Comparison of ENCODE assay signal across 10 mouse cellular contexts in genomic region chr1:62780068-62780761, GRCm38 (mm10).
A peak's percentile ranks its signal among the peaks of the same experiment; 100 is the strongest.
DNase-seq lines count a peak whose midpoint lies in the region; ATAC-seq lines count a peak whose summit lies in the region.
"Had no signal": no experiment of that assay in that cellular context is flagged by ENCODE, and none has a peak within 500 bp of the region (broad histone marks: within the 10 kb centered on the region; RNA-seq: fewer than 3 reads in every experiment).

No protein-coding gene starts in this region.

- 31% methylated on average over 15 of the region's 15 CpGs for WGBS in midbrain, embryonic 12.5 days
- WGBS in midbrain, embryonic 11.5 days: 44% methylated on average over 15 of the region's 15 CpGs
- WGBS in forebrain, embryonic 12.5 days: 45% methylated on average over 15 of the region's 15 CpGs
- 18% methylated on average over 15 of the region's 15 CpGs for WGBS in limb, embryonic 12.5 days
- 38% methylated on average over 15 of the region's 15 CpGs for WGBS in stomach, embryonic 16.5 days

- H3K4me3 ChIP-seq in midbrain, embryonic 12.5 days: no peak overlapping the region
- no peak overlapping the region for H3K4me3 ChIP-seq in midbrain, embryonic 11.5 days (ENCODE audit: low read depth, low read length)
- H3K4me3 ChIP-seq in forebrain, embryonic 12.5 days (replicated peaks): no peak overlapping the region
- H3K4me3 ChIP-seq in limb, embryonic 12.5 days (replicated peaks): no peak overlapping the region
- no peak overlapping the region for H3K4me3 ChIP-seq in stomach, embryonic 16.5 days (replicated peaks; ENCODE audit: low read length)
- H3K4me3 ChIP-seq: intestine, embryonic 15.5 days had no signal

- no peaks in the 10 kb centered on the region for H3K36me3 ChIP-seq in midbrain, embryonic 12.5 days
- no peaks in the 10 kb centered on the region; the same call in 1 of the 2 replicates for H3K36me3 ChIP-seq in midbrain, embryonic 11.5 days (ENCODE audit: control insufficient read depth, insufficient read depth, low read length)
- peaks cover 3% of the 10 kb centered on the region; the same call in 1 of the 2 replicates for H3K36me3 ChIP-seq in forebrain, embryonic 12.5 days (replicated peaks)
- peaks cover 88% of the 10 kb centered on the region for H3K36me3 ChIP-seq in limb, embryonic 12.5 days
- no peaks in the 10 kb centered on the region for H3K36me3 ChIP-seq in stomach, embryonic 16.5 days (ENCODE audit: control insufficient read depth, insufficient read depth, low read length)

- peaks cover 30% of the 10 kb centered on the region; the same call in 1 of the 2 replicates for H3K4me1 ChIP-seq in midbrain, embryonic 12.5 days
- H3K4me1 ChIP-seq in midbrain, embryonic 11.5 days (ENCODE audit: control insufficient read depth, insufficient read depth, low read length): peaks cover 5% of the 10 kb centered on the region; the same call in 1 of the 2 replicates
- peaks cover 37% of the 10 kb centered on the region for H3K4me1 ChIP-seq in forebrain, embryonic 12.5 days
- H3K4me1 ChIP-seq in limb, embryonic 12.5 days (replicated peaks): peaks cover 20% of the 10 kb centered on the region; the same call in 1 of the 2 replicates
- 0 out of 2 replicates have a peak, but pooled peaks cover 3% of the 10 kb centered on the region for H3K4me1 ChIP-seq in stomach, embryonic 16.5 days (ENCODE audit: control insufficient read depth, insufficient read depth, low read length)

- no peak for DNase-seq in midbrain, embryonic 11.5 days (ENCODE audit: low spot score, missing footprints)
- no peak for DNase-seq in layer of hippocampus, adult 9-10 months (ENCODE audit: low spot score)
- DNase-seq: liver; thymus, postnatal 14 days had no signal

- peak overlapping the region; percentile 46; the same call in 1 of the 2 replicates for H3K27ac ChIP-seq in midbrain, embryonic 12.5 days (replicated peaks)
- H3K27ac ChIP-seq in midbrain, embryonic 11.5 days (ENCODE audit: low read depth, low read length): no peak overlapping the region
- peak overlapping the region; percentile 43; the same call in 1 of the 2 replicates for H3K27ac ChIP-seq in forebrain, embryonic 12.5 days
- H3K27ac ChIP-seq in limb, embryonic 12.5 days: peak overlapping the region; percentile 30; the same call in 1 of the 2 replicates
- no peak overlapping the region for H3K27ac ChIP-seq in stomach, embryonic 16.5 days (ENCODE audit: low read length)
- H3K27ac ChIP-seq: intestine, embryonic 15.5 days had no signal

- H3K27me3 ChIP-seq in midbrain, embryonic 12.5 days: peaks cover 45% of the 10 kb centered on the region
- no peaks in the 10 kb centered on the region for H3K27me3 ChIP-seq in midbrain, embryonic 11.5 days (ENCODE audit: control insufficient read depth, insufficient read depth, low read length)
- peaks cover 16% of the 10 kb centered on the region; the same call in 1 of the 2 replicates for H3K27me3 ChIP-seq in forebrain, embryonic 12.5 days
- 0 out of 2 replicates have a peak, but pooled peaks cover 5% of the 10 kb centered on the region for H3K27me3 ChIP-seq in limb, embryonic 12.5 days
- H3K27me3 ChIP-seq in stomach, embryonic 16.5 days (ENCODE audit: control insufficient read depth, insufficient read depth, low read length): no peaks in the 10 kb centered on the region; the same call in 1 of the 2 replicates
- H3K27me3 ChIP-seq: intestine, embryonic 15.5 days had no signal

- H3K9me3 ChIP-seq in midbrain, embryonic 12.5 days: no peaks in the 10 kb centered on the region
- H3K9me3 ChIP-seq in midbrain, embryonic 11.5 days (ENCODE audit: control insufficient read depth, low read length): no peaks in the 10 kb centered on the region
- H3K9me3 ChIP-seq in forebrain, embryonic 12.5 days: no peaks in the 10 kb centered on the region
- no peaks in the 10 kb centered on the region for H3K9me3 ChIP-seq in limb, embryonic 12.5 days
- no peaks in the 10 kb centered on the region for H3K9me3 ChIP-seq in stomach, embryonic 16.5 days (replicated peaks; ENCODE audit: control insufficient read depth, low read length)
- H3K9me3 ChIP-seq: intestine, embryonic 15.5 days had no signal

- peak; percentile 51 for ATAC-seq in midbrain, embryonic 12.5 days (ENCODE audit: low FRiP score, low read depth)
- no peak for ATAC-seq in midbrain, embryonic 11.5 days (ENCODE audit: low FRiP score)
- ATAC-seq in forebrain, embryonic 12.5 days (ENCODE audit: low FRiP score): no peak
- ATAC-seq in limb, embryonic 12.5 days (ENCODE audit: insufficient number of reproducible peaks, insufficient read depth, low FRiP score, low TSS enrichment, low read depth): no peak
- no peak for ATAC-seq in stomach, embryonic 16.5 days (ENCODE audit: insufficient read depth, low FRiP score)
- no peak for ATAC-seq in monocyte, adult 5-6 weeks (replicated peaks; ENCODE audit: insufficient number of reproducible peaks, low FRiP score, low TSS enrichment, poor library complexity, severe bottlenecking)
- ATAC-seq: intestine, embryonic 15.5 days had no signal

- no peak overlapping the region for H3K4me2 ChIP-seq in midbrain, embryonic 12.5 days (replicated peaks)
- no peak overlapping the region for H3K4me2 ChIP-seq in midbrain, embryonic 11.5 days
- no peak overlapping the region for H3K4me2 ChIP-seq in forebrain, embryonic 12.5 days
- no peak overlapping the region for H3K4me2 ChIP-seq in limb, embryonic 12.5 days
- H3K4me2 ChIP-seq in stomach, embryonic 16.5 days (ENCODE audit: low read depth, low read length): no peak overlapping the region
- H3K4me2 ChIP-seq: intestine, embryonic 15.5 days had no signal

- no peak overlapping the region for H3K9ac ChIP-seq in midbrain, embryonic 12.5 days (replicated peaks)
- H3K9ac ChIP-seq in midbrain, embryonic 11.5 days (ENCODE audit: low read length): no peak overlapping the region
- no peak overlapping the region for H3K9ac ChIP-seq in forebrain, embryonic 12.5 days
- no peak overlapping the region for H3K9ac ChIP-seq in limb, embryonic 12.5 days (replicated peaks)
- H3K9ac ChIP-seq in stomach, embryonic 16.5 days (ENCODE audit: low read length): peak overlapping the region; percentile 32; the same call in 1 of the 2 replicates
- H3K9ac ChIP-seq: intestine, embryonic 15.5 days had no signal

Comparison
In these comparisons a context has a peak if more than half of its experiments do, and no peak if none do; other contexts are left out.
1. H3K27ac ChIP-seq: peak in midbrain, embryonic 12.5 days (single experiment), forebrain, embryonic 12.5 days (single experiment) and limb, embryonic 12.5 days (single experiment); none in midbrain, embryonic 11.5 days (single experiment) and stomach, embryonic 16.5 days (single experiment).